Mouse (Mus musculus) 416B (cell line): ENCODE results near the gene Hirip3.

Experiments used
- DNase-seq: peaks from one replicate; pipeline ENCODE4 v3.0.0; 2011; ENCODE audit warnings: low read depth

Gene Hirip3

DNA sequence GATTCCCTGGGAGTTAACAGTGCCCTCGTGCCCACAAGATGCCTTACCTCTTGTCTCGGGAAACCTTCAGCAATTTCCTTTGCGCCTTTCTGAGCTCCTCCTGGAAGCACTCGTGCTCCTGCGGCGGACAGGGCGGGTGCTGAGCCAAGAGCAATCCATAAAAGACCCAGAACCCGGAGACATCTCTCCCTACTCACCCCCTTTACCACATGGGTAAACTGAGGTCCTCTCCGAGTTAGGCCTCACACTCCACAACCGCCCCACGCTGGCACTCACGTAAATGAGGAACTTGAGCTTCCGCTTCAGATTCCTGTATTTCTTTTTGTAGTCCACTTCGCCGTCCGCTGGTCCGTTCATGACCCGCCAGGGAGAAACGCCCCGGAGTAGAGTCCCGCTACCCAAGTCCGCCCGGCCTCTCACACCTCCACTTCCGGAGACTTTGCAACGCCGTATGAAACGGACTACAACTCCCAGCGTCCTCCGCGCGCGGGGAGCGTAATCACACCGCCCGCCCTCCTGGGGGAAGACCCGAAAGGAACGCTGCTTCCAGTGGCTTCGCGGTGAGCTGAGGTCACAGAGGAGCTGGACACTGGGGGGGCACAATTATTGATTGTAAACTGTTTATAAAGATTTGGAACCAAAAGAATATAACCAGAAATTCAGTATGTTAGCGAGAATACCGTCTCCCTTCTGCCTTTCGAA lies at the start of gene Hirip3:
Gene Hirip3 (plus strand): TSS at position 544 of the 702 bp plus-strand sequence.
- DNase-seq = peak; percentile 96

DNA sequence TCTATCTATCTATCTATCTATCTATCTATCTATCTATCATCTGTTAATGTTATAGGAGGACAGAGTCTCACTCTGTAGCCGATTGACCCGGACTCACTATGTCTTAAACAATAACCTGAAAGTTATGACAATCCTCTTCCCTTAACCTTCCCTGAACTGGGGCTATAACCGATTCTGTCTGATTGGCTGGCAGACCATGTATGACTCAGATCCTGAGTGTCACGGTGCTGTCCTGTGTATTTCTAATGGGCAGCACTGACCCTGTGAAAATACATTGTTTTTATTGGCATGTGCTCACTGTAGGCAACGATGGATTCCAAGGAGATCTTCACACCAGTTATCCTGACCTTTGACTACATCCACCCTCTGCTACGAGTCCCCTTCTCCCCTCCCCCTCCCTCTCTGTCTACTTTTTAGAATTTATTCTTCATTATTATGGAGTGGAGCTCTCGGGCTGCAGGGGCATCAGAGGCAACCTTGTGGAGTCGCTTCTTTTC lies 46.0 kb upstream of the Hirip3 start:
- peak; percentile 68 for DNase-seq

DNA sequence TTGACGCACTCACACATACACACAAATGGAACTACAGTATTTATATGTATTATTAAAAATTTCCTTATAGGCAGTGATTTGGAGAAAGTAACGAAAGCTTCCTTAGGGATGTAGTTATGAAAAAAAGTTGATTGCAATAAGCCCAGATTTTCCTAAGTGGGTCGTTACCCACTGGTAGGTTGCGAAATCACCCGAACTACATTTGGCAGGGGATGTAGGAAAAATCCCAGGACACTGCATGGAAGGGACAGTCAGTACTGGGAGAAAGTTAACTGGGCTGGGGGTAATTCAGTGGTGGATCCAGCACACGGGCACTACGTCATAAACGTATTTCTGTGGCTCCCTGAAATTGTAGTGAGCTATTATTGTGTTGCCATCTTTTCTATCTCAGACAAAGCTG lies 45.3 kb upstream of the Hirip3 start:
- DNase-seq = no peak

DNA sequence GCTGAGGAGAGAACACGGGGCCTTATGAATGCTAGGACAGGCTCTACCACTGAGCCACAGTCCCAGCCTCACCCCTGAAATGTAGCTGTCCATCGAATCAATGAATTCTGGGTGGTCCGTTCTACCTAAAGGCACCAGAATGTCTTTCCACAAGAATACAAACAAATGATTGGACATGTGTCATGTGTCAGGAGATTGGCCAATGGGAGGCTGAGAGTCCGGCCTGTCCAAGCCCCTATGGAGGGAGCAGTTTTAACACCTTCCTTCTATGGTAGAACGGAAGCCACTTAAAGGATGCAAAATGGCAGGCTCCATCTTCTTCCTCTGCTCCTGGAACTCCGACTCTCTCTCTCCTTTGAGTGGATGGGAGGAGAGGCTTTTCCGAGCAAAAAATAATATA lies 44.2 kb upstream of the Hirip3 start:
- no peak for DNase-seq

DNA sequence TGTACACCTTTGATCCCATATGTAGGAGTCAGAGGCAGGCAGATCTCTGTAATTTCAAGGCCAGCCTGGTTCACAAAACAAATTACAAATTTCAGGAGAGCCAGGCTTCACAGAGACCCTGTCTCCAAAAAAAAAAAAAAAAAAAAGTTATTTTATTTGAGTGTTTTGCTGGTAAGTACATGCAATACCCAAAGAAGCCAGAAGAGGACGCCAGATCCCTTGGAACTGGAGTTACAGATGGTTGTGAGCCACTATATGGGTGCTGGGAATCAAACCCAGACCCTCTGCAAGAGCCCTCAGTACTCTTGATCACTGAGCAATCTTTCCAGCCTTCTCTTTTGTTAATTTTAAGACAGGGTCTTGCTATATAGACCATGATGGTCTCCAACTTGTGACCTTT lies 43.0 kb upstream of the Hirip3 start:
- DNase-seq = no peak

DNA sequence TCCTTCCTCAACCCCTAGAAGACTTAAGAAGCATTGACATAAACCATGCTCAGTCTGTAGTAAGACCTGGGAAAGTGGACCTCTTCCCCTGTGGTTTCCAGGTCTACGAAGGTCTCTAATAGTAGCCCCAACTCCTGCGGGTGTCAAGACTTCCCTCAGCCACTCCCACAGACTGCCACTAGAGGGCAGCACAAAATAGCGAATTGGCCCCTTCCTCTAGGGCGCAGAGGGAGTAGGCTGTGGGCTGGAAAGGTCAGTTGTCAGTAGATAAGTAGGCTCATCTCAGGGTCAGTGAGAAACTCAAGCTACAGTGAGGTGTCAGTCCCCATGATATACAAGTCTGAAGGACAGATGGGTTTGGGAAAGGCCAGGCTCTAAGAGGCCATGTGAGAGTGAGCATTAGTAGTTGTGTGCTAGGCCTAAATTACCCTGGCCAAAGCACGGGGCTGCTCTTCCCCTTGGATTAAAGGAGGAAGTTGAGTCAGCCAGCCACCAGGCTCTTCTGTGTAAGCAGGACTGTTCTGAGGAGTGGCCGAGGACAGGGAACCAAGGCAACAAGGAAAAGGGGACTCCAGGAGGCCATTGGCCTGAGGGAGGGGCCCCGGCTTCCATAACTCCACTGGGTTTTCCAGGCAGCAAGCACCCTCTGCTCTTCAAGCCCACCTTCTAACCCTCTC lies 39.8 kb upstream of the Hirip3 start:
- peak; percentile 86 for DNase-seq

DNA sequence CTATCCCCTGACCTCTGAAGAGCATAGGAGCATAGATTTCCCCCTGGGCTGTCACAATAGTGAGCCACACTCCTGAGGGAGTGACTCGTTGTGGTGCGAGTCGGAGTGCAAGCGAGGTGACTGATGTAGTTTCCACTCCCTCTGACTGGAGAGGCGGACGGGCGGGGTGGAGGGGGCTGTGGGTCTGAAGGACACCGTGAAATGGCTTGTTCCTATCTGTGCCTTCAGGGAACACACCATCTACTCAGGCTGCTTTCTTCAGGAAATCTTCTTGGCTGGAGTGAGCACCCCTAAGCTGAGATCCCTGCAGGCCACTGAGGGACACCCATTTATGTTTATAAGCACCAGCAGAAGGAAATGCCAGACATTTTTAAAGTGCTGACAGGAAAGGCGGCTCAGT lies 39.0 kb upstream of the Hirip3 start:
- DNase-seq = no peak

DNA sequence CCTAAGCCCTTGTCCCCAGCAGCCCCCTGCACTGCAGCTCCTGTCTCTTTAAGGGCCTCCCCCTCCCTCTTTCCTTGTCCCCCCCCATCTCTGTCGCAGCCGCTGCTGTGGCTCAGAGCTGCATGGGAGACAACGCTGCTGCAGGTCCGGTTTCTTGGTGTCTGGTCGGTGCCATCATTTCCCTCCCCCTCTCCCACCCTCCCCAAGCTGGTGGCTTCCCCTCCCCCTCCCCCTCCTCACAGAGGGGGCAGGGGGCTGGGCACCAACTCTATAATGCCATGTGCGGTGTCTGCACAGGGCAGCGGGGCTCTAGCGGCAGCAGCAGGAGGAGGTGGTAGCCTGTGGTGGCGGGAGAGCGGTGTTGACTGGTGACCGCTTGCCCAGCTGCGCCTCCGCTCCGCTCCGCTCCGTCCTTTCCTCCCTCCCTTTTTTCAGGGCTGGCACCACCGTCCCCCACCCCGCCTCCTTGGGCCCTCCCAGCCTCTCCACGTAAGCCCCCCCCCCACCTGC lies 38.5 kb upstream of the Hirip3 start:
- DNase-seq = no peak

DNA sequence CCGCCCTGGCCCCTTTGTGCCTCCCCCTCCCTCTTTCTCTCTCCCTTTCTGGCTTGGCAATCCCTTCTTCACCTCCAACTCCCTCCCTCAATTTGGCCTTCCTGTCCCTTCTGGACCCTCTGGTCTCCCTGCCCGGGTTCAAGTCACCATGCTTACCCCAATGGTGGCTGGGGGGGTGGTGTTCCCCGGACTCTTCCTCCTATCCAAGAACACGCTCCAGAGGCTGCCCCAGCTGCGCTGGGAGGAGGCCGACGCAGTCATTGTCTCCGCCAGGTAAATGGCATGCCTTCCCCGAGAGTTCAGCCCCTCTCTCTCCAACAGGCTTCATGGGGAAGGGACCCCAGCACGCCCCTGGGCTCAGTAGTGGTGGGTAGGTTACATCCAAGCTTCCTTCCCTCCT lies 37.8 kb upstream of the Hirip3 start:
- DNase-seq = no peak

DNA sequence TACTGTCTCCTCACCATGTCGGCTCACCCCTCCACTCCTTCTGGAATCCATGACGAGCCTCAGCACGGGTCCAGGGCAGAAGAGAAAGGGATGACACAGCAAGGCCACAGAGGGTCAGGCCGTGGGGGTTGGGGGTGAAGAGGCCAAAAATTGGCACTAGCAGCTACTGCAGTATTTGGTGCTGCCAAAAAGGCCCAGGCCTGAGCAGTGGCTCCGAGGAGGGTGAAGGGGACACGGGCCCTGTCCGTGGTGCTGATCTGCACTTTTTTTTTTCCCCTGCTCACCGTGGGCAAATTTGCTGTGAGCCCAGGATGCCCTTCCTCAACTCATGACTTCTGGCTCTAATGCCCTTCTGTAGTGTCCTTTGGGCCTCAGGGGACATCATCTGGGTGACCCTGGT lies 36.4 kb upstream of the Hirip3 start:
- DNase-seq = peak; percentile 37

DNA sequence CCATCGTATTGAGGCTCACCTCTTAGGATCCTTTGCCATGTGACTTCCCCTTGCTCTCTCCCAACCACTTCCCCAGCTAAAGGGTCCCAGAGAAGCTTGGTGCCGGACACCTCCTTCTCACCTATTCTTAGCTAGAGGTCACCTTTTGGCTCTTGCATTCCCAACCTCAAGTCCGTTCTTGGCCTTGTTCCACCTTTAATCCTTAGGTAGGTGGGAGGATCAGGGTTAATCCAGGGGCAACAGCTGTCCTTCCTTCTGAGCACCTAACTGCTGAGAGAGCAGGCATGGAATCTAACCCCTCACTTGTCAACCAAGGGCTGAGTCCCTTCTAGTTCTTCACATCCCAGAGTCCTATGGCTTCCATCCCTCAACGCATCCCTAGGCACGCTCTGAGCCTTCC lies 35.8 kb upstream of the Hirip3 start:
- DNase-seq = no peak

DNA sequence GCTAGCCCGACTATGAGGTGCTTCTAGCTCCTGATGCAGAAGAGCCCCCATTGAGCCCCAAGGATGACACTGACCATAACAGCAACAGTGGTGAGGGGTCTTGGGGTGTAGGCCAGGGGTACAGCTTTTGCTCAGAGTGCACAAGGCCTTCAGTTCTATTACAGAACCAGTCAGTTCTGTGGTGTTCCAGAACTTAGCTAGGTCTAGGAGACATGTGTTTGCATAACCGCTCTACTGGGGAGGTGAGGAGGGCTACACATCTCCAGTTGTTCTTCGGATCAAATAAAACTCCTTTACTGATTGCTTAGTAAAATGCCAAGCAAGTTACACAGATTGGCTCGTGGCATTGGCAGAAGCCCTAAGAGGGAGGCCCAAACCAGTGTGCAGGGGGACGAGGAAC lies 30.2 kb upstream of the Hirip3 start, which contains the start of gene 4930451I11Rik:
Gene 4930451I11Rik (minus strand): TSS at position 101 of the 400 bp plus-strand sequence.
- no peak for DNase-seq

DNA sequence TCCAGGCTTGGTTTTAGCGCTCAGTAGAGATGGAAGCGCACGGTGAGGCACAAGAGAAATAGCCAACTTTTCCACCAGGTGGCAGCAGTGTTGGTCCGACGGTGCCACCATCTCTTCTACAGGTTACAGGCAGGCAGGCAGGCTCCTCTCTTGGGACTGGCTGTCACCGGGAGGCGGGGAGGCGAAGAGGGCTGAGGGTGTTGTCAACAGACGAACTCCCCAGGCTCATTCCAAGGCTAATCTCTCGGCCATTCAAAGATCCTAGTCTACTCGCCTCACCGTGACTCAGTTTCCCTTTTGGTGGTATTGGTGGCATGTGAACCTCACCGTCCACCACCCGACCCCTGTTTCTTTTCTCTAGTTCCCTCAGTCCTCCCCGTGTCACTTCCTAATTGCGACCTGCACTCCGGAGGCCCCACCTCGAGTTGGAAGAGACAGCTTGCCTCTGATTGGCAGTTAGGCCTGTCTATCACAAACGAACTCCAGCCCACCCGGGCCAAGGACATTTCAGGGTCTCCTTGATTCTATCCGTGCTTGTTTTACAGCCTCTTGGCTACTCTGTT lies 29.7 kb upstream of the Hirip3 start:
- DNase-seq = peak; percentile 96

DNA sequence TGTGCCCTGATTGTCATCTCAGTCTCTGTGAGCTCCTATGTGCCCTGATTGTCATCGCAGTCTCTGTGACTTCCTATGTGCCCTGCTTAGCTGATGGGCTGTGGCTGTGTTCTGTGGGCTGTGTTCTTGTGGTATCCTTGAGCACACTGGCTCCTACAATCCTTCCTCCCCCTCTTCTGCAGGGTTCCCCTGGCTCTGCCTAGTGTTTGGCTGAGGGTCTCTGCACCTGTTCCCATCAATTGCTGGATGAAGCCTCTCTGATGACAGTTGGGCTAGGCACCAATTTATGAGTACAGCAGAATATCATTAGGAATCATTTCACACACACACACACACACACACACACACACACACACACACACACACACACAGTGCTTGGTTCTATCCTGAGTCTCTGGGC lies 28.5 kb upstream of the Hirip3 start:
- DNase-seq = no peak

DNA sequence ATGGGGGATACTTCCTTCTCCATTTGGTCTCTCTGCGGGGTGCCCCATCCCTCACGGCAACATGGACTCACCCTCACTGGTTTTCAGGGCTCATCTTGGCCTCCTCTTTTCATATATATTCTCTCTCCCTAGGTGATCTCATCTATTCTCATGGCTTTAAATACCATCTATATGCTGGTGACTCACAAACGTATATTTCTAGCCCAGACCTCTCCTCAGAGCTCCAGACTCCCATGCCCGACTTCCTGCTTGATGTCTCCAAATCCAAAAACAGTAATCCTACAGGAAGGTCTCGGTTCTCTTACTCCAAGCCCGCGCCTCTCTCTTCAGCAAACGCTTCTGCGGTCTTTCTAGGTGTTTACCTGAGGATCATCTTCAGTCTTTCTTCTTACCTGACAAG lies 18.5 kb upstream of the Hirip3 start:
- DNase-seq = no peak

DNA sequence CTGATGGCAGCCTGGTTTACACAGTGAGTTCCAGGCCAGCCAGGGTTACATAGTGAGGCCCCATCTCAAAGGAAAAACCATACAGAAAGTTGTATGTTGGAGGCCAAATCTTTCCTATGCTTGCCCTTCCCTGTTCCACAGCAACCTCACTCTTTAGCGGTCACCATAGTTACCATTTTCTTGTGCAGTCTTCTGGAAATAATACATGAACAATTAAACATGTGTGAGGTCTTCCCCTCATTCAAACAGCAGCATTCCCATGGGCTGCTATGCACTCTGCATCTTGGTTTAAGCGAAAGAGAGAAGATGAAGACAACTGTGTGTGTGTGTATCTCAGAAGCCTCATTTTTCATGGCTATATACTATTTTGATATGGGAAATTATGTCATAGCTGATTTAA lies 16.3 kb upstream of the Hirip3 start:
- no peak for DNase-seq

DNA sequence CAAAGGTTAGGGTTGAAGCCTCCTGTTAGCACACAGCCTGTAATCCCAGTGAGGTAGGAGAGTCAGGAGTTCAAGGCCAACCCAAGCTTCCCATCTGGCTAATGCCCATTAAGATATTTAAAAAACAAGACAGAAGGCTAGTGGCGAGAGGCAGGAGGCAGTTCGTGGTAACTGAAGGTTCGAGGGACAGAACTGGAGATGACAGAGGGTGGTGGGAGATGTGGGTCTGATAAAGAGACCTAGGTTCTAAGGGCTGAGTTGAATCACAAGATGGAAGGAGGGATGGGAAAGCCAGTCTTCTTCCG lies 14.7 kb upstream of the Hirip3 start, which contains the start of gene Doc2a:
Gene Doc2a (plus strand): TSS at position 301 of the 305 bp plus-strand sequence.
- DNase-seq = no peak

DNA sequence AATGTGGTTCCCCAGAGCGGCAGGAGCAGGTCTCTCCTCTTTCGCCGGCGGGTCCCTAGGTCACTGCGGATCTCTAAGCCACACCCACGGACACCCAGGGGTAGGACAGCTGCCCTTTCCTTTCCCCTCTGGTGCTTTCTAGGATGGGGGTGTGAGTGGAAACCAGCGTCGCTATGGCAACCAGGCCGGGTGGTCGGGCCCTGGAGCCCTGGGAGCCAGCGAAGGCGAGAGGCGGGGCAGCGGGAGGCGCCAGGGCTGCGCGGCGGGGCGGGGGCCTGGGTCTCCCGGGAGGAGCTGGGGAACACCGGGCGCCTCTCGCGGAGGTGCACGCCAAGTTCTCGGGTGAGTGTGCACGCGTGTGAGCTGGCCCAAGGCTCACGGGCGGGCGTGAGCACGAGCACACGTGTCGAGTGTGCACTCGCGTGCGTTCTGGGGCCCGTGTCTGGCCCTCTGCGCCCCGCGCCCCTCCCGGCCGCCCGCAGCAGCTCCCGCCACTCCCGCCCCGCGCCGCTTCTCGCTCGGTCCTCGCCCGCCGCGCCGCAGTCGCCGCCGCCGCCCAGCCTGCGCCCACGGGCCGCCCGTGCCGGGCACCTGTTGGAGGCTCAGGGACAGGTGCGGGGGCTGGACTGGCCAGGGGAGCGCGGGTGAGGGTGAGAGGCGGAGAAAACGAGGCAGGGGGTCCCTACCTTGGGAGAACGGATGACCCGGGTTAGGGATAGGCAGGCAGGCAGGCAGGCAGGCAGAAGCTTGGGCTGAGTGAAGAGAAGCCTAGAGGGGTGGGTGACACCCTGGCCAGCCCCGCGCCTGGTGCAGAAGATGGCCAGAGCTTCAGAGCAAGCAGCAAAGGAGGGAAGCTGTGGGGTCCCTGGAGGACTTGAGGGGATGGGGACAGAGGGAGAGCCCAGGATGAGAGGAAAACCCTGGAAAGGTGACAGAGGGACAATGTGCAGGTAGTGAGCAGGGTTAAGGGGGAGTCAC lies 14.1 kb upstream of the Hirip3 start:
- no peak for DNase-seq

DNA sequence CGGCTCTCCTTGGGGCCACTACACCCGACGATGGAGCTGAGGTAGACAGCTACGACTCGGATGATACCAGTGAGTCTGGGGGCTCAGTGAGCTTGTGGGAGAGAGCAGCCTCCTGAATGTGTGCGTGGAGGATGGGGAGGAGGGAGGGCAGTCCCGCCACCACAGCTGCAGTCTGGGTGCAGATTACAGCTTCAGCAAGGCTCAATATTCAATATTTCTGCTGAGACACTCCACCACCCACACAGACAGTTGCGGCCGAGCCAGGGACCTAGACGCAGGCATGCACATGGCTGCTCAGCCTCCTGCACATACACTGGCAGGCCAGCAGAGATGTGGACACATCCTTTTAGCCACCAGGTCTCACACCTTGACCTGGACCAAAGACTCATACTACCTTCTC lies 13.0 kb upstream of the Hirip3 start:
- no peak for DNase-seq

DNA sequence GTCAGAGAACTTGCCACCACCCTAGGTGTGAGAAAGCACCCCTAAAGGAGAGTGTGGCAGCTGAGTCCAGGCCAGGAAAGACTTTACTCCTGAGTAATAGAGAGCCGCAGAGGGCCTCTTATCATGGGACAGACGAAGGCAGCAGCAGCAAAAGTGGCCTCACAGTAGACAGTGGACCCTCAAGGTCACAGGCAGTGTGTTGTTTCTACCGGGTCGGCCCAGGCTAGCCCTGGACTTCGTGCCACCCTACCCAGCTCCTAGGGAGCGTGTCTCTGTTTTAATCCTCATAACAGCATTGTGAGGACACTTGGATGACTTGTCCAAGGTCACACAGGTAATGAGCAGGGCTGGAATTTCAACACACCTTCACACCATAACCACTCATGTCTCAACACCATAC lies 11.6 kb upstream of the Hirip3 start:
- DNase-seq = no peak

DNA sequence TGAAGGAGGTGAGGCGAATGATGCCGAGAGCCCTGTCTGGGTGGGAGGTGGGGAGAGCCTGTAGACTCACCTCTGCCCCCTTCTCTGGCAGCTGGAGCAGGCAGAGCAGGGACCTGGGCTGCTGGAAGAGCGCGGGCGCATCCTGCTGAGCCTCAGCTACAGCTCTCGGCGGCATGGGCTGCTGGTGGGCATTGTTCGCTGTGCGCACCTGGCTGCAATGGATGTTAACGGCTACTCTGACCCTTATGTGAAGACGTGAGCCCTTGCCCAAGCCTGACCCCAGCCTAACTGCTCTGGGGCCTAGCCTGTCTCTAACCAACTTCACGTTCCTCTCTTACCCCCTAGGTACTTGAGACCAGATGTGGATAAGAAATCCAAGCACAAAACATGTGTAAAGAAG lies 10.6 kb upstream of the Hirip3 start:
- no peak for DNase-seq

DNA sequence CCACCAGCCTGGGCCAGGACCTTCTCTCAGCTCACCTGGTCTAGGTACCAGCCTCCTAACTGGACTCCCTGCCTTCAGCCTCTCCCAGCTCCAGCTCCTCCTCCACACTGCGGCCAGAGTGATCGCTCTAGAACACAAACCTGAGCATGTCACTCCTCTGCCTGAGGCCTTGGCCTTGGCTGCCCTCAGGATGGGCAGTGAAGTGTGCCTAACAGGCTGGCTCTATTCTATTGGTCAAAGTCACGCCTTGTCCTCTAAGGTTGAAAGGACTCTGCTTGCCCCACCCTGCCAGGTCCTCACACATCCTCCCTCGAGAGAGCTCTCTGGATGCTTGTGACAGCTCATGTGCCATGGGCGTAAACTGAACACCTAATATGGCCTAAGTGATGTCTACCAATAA lies 8.3 kb upstream of the Hirip3 start:
- DNase-seq = no peak
